Mouse (Mus musculus) G1E-ER4 (cell line): Measurements from ENCODE around the gene 4930432K21Rik. TPM values are rescaled to one million over a fixed set of nuclear protein-coding genes. Genes with fewer than 3 reads are reported as not detected.

ENCODE experiments used
- GATA1 ChIP-seq: IDR thresholded peaks from one replicate; pipeline ENCODE4 v1.8.0; 2012; ENCODE audit warnings: low read length, inconsistent platforms
- polyA plus RNA-seq: library from polyadenylated mRNA; stranded (reverse); fragments of >175 nt; gene quantifications from 2 replicates; pipeline ENCODE4 v1.2.3, GENCODE M21; 2012

Gene 4930432K21Rik
- polyA plus RNA-seq, 1 experiment = 0.19 TPM

DNA sequence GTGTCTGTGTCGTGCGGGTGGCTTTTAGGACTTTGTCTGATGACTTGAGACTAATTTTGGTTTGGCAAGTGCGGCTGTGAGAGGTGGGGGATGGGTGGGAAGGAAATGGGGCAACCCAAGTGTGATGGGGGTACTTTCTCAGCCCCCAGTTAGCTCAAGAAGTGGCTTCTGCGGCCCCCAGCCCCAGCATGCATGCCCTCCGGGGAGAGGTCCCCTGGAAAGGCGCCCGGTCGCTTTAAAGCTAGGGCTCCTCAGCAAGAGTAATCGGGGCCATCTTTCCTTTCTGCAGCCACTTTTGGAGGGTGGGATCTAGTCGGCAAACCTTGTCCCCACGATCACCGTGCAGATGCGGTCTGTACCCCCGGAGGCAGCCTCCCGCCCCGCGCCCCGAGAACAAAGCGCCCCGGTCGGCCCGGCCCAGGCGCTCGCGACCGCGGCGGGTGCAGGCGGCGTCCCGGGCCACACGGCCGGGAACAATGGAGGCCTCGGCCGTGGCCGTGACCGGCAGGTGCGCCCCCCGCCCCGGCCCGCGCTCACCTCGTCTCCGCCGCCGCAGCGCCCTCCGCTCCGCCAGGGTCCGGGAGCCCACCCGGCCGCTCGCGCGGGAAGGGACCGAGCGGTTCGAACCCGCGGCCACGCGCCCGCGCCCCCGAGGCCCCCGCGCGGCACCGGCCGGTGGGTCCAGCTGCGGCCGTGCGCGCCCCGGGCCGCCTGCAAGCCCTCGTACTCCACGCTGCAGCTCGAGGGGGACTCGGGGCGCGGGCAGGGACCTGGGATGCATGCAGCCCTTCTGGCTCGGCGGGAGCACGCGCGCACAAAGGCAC, 35.6 kb downstream of the 4930432K21Rik start:
- no peak for TF ChIP-seq GATA1

DNA sequence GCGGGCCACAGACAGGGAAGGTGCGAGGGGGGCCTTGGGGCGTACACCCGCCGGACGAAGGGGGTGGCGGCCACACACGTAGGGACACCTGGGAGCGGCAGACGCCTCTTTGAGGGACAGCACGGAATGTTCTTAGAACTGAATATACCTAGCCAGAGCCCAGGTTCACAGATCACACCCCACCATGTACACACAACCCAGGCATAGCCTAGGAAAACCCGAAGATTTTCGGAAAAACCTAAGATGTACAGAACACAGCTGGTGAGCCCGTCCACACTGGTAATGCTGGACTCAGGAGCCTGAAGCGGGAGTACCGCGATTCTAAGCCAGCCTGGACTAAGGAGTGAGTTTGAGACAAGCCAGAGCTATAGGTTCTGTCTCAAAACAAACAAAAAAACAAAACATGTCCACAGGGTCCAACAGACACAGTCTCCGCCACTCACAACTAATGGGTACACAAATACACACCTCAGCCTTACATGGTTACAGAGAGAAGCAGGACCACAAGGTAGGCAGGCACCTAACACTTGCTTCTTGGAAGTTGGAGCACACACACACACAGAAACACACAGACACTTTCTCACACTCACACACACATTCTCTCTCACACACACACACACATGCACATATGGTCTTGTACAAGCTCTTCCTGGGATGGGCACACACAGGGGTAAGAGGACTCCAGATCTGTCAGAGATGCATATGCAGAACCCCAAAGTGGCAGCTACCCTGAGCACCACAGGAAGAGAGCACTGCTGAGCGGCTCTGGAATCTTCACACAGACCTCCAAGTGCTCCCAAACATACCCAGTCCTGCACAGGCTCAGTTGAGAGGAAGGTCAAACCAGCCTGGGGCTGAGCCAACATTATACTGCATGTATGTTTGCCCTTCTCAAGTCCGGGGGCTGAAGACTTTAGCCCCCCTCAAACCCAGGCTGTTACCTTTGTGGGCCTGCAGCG, 36.5 kb downstream of the 4930432K21Rik start:
- no peak for TF ChIP-seq GATA1

DNA sequence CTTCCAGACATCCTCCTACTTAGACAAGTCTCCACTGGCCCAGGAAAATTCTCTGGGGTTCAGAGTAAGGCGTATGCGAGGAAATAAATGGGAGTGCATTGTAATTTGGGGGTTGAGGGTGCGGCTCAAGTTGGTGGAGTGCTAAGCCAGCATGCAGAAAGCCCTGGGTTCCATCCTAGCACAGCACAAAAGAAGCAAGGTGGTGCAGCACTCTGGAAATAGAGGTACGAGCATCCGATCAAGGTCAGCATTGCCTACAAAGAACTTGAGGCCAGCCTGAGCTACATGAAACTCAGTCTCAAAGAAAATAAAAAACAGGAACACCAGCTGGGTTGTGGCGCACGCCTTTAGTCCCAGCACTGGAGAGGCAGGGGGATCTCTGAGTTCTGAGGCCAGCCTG, 37.3 kb downstream of the 4930432K21Rik start, which contains the start of gene Nanos3:
Gene Nanos3, minus strand, starts transcription at position 101 of the 400 bp plus-strand sequence.
- TF ChIP-seq GATA1 = no peak

DNA sequence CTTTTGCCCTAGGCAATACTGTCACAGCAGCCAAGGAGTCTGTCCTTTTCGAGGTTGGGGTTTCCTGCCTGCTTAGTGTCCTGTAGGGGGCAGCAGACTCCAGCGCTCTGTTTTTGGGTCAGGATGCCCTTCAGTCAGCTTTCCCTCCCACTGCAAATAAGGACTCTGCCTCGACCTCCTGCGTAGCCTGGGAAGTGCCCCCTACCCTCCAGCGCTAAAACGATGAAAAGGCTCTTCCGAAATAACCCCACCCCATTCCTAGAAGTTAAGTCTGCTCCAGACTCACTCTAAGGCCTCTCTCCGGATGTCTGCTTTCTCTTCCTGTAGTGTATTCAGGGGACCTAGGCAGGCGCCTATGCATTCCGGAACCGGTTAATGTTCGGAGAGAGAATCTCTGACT, 38.7 kb downstream of the 4930432K21Rik start:
- no peak for TF ChIP-seq GATA1

DNA sequence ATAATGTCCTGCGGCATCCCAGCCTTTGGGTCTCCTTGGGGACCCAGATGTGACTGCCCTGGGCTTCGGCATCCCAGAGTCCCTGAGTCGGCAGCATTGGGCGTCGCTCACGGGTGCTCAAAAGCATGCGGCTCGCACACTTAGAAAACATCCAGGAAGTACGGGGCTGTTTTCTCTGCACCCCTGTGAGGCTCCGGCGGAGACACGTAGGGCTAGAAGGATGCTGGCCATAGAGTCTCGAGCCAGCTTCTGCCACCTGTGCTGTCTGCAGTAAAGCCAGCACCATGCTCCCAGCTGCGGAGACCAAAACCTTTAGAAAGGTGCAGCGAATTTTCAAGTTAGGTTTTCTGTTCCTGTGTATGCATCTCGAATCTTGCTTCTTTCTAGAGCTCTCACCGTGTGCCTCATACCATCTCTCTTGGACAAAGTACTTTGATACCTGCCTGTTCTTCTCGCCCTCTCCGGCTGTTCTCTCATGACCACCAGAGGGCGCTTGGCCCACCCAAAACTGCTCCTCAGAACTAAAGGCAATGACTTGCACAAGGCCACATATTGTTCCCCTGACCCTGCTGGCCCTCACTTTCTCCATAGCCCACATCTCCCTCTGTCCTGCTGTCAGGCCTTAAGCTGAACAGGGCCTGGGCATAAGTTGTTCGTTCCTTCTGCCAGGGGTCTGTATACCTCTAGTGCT, 39.4 kb downstream of the 4930432K21Rik start:
- no peak for TF ChIP-seq GATA1

DNA sequence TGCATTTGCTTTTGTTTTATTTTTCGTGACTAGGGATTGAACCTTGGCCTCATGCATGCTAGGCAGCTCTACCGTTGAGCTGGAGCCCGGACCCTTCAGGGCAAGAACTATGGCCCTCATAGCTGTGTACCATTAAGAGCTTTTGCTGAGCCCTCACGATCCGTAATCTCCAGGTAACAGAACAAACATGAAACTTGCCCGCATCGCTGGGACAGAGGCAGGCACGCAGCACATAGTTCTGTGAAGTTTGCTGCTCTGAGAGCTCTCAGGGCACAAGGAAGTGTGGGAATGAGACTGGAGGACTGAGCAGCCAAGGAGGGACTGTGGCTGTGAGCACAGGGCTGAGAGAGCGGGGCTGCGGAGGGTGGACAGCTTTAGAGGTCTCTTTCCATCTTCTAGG, 40.8 kb downstream of the 4930432K21Rik start:
- no peak for TF ChIP-seq GATA1

DNA sequence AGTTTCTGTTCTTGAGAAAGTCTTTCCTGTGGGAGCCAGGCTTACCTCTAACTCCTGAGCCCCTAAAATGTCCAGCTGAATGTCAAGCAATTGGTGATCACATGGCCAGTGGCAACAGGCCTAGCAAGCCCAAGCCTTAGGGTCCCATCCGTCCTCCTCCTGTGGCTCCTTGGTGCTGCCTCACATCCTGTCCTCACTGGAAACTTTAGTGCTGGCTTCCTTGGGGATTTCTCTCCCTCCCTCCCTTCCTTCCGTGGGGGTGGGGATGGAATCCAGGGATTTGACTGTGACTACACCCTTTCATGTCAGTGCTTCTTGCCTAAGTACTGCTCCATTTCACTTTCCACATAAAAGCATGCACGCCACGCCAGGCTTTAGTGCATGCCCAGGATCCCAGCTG, 41.8 kb downstream of the 4930432K21Rik start:
- TF ChIP-seq GATA1 = no peak

DNA sequence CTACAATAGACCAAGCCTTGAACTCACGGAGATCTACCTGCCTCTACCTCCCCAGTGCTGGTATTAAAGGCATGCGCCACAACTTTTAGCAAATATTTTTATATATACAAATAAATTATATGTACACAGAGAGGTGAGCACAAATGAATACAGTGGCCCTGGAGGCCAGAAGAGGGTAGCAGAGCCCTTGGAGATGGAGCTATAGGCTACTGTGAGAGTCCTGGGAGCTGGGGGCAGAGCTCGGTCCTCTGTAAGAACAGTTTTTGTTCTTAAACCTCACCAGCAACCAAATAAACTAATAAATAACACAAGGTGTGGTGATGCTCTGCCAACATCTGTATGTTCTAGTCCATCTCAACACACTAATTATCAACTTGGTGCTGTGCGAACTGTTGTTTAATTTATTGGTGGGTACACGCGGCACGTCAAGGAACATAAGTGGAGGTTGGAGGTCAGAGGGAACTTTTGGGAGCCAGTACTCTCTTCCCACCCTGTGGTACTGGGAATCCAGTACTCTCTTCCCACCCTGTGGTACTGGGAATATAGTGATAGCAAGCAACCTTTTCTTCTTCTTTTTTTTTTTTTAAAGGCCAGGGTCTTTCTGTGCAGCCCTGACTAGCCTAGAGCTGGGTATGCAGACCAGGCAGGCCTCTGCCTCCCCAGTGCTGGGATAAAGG, 42.5 kb downstream of the 4930432K21Rik start:
- TF ChIP-seq GATA1 = no peak

DNA sequence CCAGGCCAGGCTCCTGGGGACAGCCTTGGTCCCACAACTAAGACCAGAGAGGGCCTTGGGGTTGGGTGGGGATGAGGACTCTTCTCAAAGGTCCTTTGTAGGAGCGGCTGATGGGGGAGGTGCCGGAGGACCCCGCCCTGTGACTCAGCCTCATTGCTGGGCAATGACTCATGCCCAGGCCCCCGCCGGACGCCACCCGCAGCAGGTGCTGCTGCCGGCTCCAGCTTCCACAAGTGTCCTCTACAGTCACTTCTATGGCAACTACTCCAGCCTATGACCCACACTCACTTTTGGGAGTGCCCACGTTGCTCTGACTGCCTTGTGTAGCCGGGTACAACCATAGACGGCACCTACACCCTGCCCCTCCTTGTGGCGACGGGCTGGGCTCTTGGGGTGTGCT, 44.2 kb downstream of the 4930432K21Rik start:
- no peak for TF ChIP-seq GATA1

DNA sequence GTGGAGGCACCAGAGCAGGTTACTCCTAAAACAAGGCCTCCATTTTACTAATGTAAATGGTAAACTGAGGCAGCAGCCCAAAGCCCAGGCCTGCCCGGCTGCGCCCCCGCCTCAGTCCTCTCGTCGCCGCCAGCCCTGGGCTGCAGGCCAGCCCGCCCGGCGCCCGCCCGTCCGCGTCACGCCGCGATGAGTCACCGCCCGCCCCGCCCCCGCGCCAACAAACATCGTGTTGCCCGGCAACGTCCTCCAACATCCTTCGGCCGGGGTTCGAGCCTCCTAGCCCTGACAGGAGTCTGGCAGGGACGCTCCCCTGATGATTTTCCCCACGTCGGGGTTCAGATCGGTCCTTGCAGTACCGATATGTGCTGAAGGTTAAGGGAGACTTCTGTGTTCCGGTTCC, 44.7 kb downstream of the 4930432K21Rik start:
- no peak for TF ChIP-seq GATA1

DNA sequence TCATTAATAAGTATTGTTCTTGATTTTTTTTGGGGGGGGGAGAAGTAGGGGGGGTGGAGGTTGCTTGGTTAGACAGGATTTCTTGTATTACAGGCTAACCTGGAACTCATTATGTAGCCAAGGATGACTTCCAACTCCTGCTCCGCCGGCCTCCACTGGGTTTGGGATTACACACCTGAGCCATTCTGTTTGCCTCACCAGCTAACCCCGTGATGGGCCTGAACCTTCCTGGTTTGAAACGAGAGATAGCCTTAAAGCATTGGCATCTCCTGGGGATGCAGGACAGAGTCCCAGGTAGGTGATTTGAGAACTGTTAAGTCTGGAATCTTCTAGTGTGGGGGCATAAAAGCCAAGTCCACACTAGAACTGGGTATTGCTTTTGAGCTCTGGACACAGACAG, 45.3 kb downstream of the 4930432K21Rik start:
- TF ChIP-seq GATA1 = no peak

DNA sequence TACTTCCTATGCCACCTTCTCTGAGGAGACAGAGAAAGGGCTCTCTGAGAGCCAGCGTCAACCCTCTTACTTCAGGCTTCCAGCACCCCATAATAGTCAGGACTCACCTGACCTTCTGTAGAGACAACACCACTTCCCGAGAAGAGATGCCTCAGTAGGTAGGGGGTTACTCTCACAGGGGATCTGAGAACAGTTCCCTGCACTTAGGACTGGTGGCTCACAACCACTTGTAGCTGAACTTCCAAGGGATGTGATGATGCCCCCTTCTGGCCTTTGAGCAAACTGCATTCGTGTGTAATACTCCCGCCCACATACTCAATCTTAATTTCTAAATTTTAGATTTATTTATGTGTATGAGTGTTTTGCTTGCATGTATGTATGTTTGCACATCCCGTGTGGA, 45.7 kb downstream of the 4930432K21Rik start:
- TF ChIP-seq GATA1 = no peak

DNA sequence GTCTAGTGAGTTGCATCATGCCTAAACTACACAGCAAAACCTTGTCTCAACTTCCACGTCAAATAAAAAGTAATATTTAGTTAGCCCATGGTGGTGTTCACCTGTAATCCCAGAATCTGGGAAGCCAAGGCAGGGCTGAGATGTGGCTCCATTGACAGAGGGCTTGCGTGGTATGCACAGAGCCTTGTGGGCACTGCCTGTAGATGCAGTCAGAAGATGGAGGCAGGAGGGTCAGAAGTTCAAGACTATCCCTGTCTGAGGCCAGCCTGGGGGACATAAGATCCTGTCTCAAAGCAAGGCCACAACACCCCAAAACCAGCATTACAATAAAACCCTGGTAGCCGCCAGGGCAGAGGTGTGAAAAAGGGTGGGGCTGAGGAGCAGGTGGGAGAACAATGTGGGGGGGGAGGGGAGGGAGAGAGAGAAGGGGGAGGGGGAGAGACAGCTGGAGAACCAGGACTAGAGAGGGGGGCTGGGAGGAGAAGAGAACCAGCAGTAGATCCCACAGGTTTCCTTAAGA, 46.5 kb downstream of the 4930432K21Rik start:
- no peak for TF ChIP-seq GATA1

DNA sequence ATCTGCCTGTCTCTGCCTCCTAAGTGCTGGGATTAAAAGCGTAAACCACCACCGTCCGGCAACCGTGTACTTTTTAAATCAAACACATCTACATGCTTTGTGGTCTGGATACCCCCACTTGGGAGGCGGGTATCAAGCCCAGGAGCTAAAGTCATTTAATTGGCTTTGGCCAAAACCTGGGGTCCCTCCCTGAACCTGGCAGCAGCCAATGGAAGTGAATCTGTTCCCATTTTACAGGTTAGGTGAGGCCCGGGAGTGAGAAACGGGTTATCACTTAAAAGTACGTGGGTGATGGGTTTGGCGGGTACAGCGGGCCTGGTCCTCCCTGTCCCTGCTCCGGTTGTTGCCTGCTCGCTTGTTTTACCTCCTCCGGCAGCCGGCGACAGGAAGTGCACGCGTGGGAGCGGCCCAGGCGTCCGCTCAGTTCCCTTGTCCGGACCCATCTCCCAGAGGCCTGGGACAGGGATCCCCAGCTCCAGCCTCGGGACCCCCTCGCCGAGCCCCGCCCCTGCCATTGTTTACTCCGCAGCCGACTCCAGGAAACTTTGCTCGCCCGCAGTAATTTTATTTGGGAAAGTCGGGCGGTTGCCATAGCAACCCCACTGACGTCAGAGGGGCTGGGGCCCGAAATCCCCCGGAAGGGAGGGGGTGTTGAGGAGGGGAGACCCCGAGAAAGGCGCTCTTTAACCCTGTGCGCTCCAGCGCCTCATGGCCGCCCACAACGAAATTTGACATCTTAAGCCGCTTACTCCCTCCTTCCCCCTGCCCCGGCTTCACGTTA, 49.5 kb downstream of the 4930432K21Rik start:
- TF ChIP-seq GATA1 = no peak
